Mouse (Mus musculus) ES-E14 (cell line): ENCODE measurements around the gene Tnip1. TPM values are rescaled to one million over a fixed set of nuclear protein-coding genes. Genes with fewer than 3 reads are reported as not detected.
"Not testable (repeated sequence)": the region's sequence is repeated elsewhere in the genome, so short reads cannot be mapped to it uniquely, and the experiment has no call there.

ENCODE experiments used
- DNase-seq: peaks from one replicate; pipeline ENCODE4 v3.0.0-alpha.2; 2013; ENCODE audit warnings: low read depth, low spot score
- H3K27ac ChIP-seq: 2 replicates; pipeline ENCODE4 v1.5.1; 2012; ENCODE audit warnings: low read depth, mild to moderate bottlenecking, low read length, moderate library complexity, mixed read lengths; ENCODE audit not compliant: poor library complexity, insufficient read depth, severe bottlenecking
- H3K36me3 ChIP-seq: 2 replicates; pipeline ENCODE4 v1.6.1; 2012; ENCODE audit warnings: mild to moderate bottlenecking, low read length, moderate library complexity, mixed read lengths; ENCODE audit not compliant: control insufficient read depth, poor library complexity, insufficient read depth, severe bottlenecking
- H3K4me1 ChIP-seq, 2 experiments: fragments of 150-350 bp in 1 of 2; sonication (generic) in 1 of 2; 2 replicates each; pipeline ENCODE4 v1.6.1; 2012; ENCODE audit warnings: low read length in 2 of 2, mild to moderate bottlenecking in 1 of 2, mixed read lengths in 1 of 2; ENCODE audit not compliant: control insufficient read depth in 2 of 2, insufficient read depth in 2 of 2, poor library complexity in 1 of 2
- H3K4me3 ChIP-seq, 2 experiments: fragments of 150-350 bp in 1 of 2; sonication (generic) in 1 of 2; 2 replicates each; pipeline ENCODE4 v1.5.1; 2012; ENCODE audit warnings: low read length in 2 of 2, low read depth in 1 of 2, mild to moderate bottlenecking in 1 of 2, mixed read lengths in 1 of 2; ENCODE audit not compliant: insufficient read depth in 1 of 2, poor library complexity in 1 of 2, severe bottlenecking in 1 of 2
- H3K9ac ChIP-seq: 2 replicates; pipeline ENCODE4 v1.6.1; 2012; ENCODE audit warnings: low read depth, mild to moderate bottlenecking, low read length, mixed read lengths; ENCODE audit not compliant: poor library complexity, insufficient read depth, severe bottlenecking
- H3K9me3 ChIP-seq: fragments of 150-350 bp; sonication (generic); 2 replicates; pipeline ENCODE4 v1.6.1; 2012; ENCODE audit warnings: low read depth, mild to moderate bottlenecking, low read length; ENCODE audit not compliant: control insufficient read depth, insufficient read depth
- CHD2 ChIP-seq: IDR thresholded peaks from 2 replicates; pipeline ENCODE4 v1.6.1; 2014; ENCODE audit warnings: mild to moderate bottlenecking, low read depth, low read length, inconsistent platforms
- HCFC1 ChIP-seq: IDR thresholded peaks from 2 replicates; pipeline ENCODE4 v1.6.1; 2012; ENCODE audit warnings: low read length, inconsistent platforms, borderline replicate concordance; ENCODE audit not compliant: insufficient read depth
- MAFK ChIP-seq: IDR thresholded peaks from 2 replicates; pipeline ENCODE4 v1.6.1; 2014; ENCODE audit warnings: mild to moderate bottlenecking, low read depth, low read length, inconsistent platforms; ENCODE audit not compliant: insufficient read depth
- ZC3H11A ChIP-seq: IDR thresholded peaks from 2 replicates; pipeline ENCODE4 v1.6.1; 2012; ENCODE audit warnings: low read depth, mild to moderate bottlenecking, inconsistent platforms, low read length, borderline replicate concordance
- ZNF384 ChIP-seq: IDR thresholded peaks from 2 replicates; pipeline ENCODE4 v1.6.1; 2012; ENCODE audit warnings: low read depth, low read length, inconsistent platforms
- in situ Hi-C, 2 experiments: fragments of 600-800 bp; cut with MboI; formaldehyde crosslinking; loops; one replicate each; pipeline ENCODE4 v1.15.1; 2025; ENCODE audit warnings: low sequenced_read_pairs in 2 of 2, inconsistent platforms in 1 of 2; ENCODE audit not compliant: unreplicated experiment in 2 of 2
- total RNA-seq: library from RNA; depleted of rRNA; stranded (reverse); fragments of 300-350 nt; gene quantifications from 2 replicates; pipeline ENCODE4 v1.2.3, GENCODE M21; 2012

Tnip1 gene
- total RNA-seq, 1 experiment, result 14.3 TPM

- H3K9me3 ChIP-seq, result no peaks in the 10 kb centered on the region
- no peaks in the 10 kb centered on the region for H3K36me3 ChIP-seq
- peaks cover 21 to 31% of the 10 kb centered on the region in 2 experiments for H3K4me1 ChIP-seq
- H3K4me3 ChIP-seq, result peak overlapping the region in 1 of 2 experiments; percentile 7; a peak in 1 of 4 replicates
- TF ChIP-seq ZNF384, result no peak
- TF ChIP-seq CHD2, result no peak
- DNase-seq, result no peak
- no peak overlapping the region for H3K9ac ChIP-seq
- in situ Hi-C loops, result no loop called here
- H3K27ac ChIP-seq, result no peak overlapping the region
Measured at GRCm38 (mm10) chr11:54961164-54961850, 1.4 kb downstream of the Tnip1 start.

DNA sequence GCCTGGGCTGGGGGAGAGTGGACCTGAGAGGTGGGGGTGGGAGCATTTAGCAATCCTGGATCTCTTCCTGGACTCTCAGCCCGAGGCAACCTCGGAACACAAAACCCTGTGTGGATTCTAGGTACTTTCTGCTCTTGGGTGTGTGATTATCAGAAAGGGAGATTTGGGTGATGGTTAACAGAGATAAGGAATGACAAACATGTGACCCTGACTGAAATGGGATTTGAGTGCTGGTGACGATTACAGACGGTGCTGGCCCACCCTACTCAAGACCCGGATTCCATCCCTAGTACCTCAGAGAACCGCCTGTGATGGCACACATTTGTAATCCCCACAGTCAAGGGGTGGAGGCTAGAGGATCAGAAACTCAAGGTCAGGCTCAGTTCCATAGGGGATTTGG, 2.5 kb downstream of the Tnip1 start:
- Histone ChIP-seq H3K4me3 (no peak overlapping the region), H3K9ac (no peak overlapping the region), H3K9me3 (no peaks in the 10 kb centered on the region), H3K27ac (no peak overlapping the region), H3K4me1 (peaks cover 21 to 33% of the 10 kb centered on the region in 2 experiments), H3K36me3 (no peaks in the 10 kb centered on the region)
- TF ChIP-seq ZNF384, result no peak
- no peak for TF ChIP-seq CHD2
- no peak for TF ChIP-seq MAFK
- no peak for TF ChIP-seq HCFC1
- TF ChIP-seq ZC3H11A, result no peak
- DNase-seq, result no peak
- in situ Hi-C loops, result no loop called here

- Histone ChIP-seq H3K27ac (peak overlapping the region; percentile 87), H3K36me3 (no peaks in the 10 kb centered on the region), H3K4me3 (0 out of 4 replicates have a peak overlapping the region, but pooled peaks of 1 of the 2 experiments have one; percentile 14), H3K9me3 (no peaks in the 10 kb centered on the region), H3K9ac (peak overlapping the region; percentile 50; the same call in 1 of the 2 replicates), H3K4me1 (peaks cover 26 to 39% of the 10 kb centered on the region in 2 experiments)
- DNase-seq, result no peak
- in situ Hi-C loops, result no loop called here
- no peak for TF ChIP-seq ZNF384
- TF ChIP-seq MAFK, result no peak
- TF ChIP-seq HCFC1, result no peak
- TF ChIP-seq ZC3H11A, result no peak
- no peak for TF ChIP-seq CHD2
Measured at GRCm38 (mm10) chr11:54958571-54959073, 4.1 kb downstream of the Tnip1 start.

GRCm38 (mm10) chr11:54957708-54958107, 5.0 kb downstream of the Tnip1 start:
- H3K9ac ChIP-seq, H3K9me3 ChIP-seq, H3K4me3 ChIP-seq, H3K27ac ChIP-seq, DNase-seq, in situ Hi-C loops, H3K36me3 ChIP-seq: not testable (repeated sequence)
- H3K4me1 ChIP-seq, result peaks cover 27 to 39% of the 10 kb centered on the region in 2 experiments

- DNase-seq, result no peak
- Histone ChIP-seq H3K9me3 (no peaks in the 10 kb centered on the region), H3K27ac (no peak overlapping the region; the same call in 1 of the 2 replicates), H3K4me1 (peaks cover 27 to 37% of the 10 kb centered on the region in 2 experiments), H3K36me3 (no peaks in the 10 kb centered on the region), H3K4me3 (no peak overlapping the region), H3K9ac (no peak overlapping the region)
- TF ChIP-seq HCFC1 (no peak), ZC3H11A (no peak), CHD2 (no peak), MAFK (no peak), ZNF384 (no peak)
- in situ Hi-C loops, result no loop called here
Measured at GRCm38 (mm10) chr11:54956912-54957311, 5.8 kb downstream of the Tnip1 start.
